Mouse (Mus musculus) cortical plate, adult 2 months (tissue): ENCODE data around the gene Mrps14.

Experiments used
- CTCF ChIP-seq: fragments of 200-500 bp; IDR thresholded peaks from 2 replicates; pipeline ENCODE4 v1.5.1; 2011; ENCODE audit warnings: mild to moderate bottlenecking, control low read depth, low read length; ENCODE audit not compliant: insufficient read depth; ENCODE audit errors: extremely low read depth
- POLR2A ChIP-seq: fragments of 200-500 bp; IDR thresholded peaks from 2 replicates; pipeline ENCODE4 v1.6.1; 2011; ENCODE audit warnings: mild to moderate bottlenecking, low read length, control low read depth; ENCODE audit not compliant: insufficient read depth; ENCODE audit errors: extremely low read depth

- TF ChIP-seq POLR2A (no peak), CTCF (no peak)
Measured at GRCm38 (mm10) chr1:160227850-160228249, 32.8 kb downstream of the Mrps14 start.
